Mouse (Mus musculus) ES-E14 (cell line): Measurements from ENCODE around the gene Fer.

Source experiments
- CHD2 ChIP-seq: IDR thresholded peaks from 2 replicates; pipeline ENCODE4 v1.6.1; 2014; ENCODE audit warnings: mild to moderate bottlenecking, low read depth, low read length, inconsistent platforms
- HCFC1 ChIP-seq: IDR thresholded peaks from 2 replicates; pipeline ENCODE4 v1.6.1; 2012; ENCODE audit warnings: low read length, inconsistent platforms, borderline replicate concordance; ENCODE audit not compliant: insufficient read depth
- MAFK ChIP-seq: IDR thresholded peaks from 2 replicates; pipeline ENCODE4 v1.6.1; 2014; ENCODE audit warnings: mild to moderate bottlenecking, low read depth, low read length, inconsistent platforms; ENCODE audit not compliant: insufficient read depth
- ZC3H11A ChIP-seq: IDR thresholded peaks from 2 replicates; pipeline ENCODE4 v1.6.1; 2012; ENCODE audit warnings: low read depth, mild to moderate bottlenecking, inconsistent platforms, low read length, borderline replicate concordance
- ZNF384 ChIP-seq: IDR thresholded peaks from 2 replicates; pipeline ENCODE4 v1.6.1; 2012; ENCODE audit warnings: low read depth, low read length, inconsistent platforms

- TF ChIP-seq ZC3H11A (no peak), CHD2 (no peak), MAFK (no peak), ZNF384 (no peak), HCFC1 (no peak)
Measured at GRCm38 (mm10) chr17:63925581-63925980, 62.7 kb downstream of the Fer start.
